Mouse (Mus musculus) MEL (cell line): ENCODE measurements around the gene Ttc3. TPM values are rescaled to one million over a fixed set of nuclear protein-coding genes. Genes with fewer than 3 reads are reported as not detected.
"Not testable (repeated sequence)": the region's sequence is repeated elsewhere in the genome, so short reads cannot be mapped to it uniquely, and the experiment has no call there.

ENCODE experiments used
- DNase-seq: peaks from one replicate; pipeline ENCODE4 v3.0.0; 2011; ENCODE audit warnings: low read depth, low spot score
- H3K27ac ChIP-seq: 2 replicates; pipeline ENCODE4 v1.5.1; 2012; ENCODE audit warnings: low read depth, mild to moderate bottlenecking, control low read depth, low read length, moderate library complexity; ENCODE audit not compliant: control insufficient read depth
- H3K27me3 ChIP-seq, 2 experiments: fragments of 150-350 bp in 1 of 2; sonication (generic) in 1 of 2; 2 replicates each; pipeline ENCODE4 v1.6.1; 2012; ENCODE audit warnings: low read length in 2 of 2, mild to moderate bottlenecking in 2 of 2, improper control_type of control experiment in 1 of 2, moderate library complexity in 1 of 2; ENCODE audit not compliant: insufficient read depth in 2 of 2, control insufficient read depth in 1 of 2
- H3K36me3 ChIP-seq, 2 experiments: 2 replicates each; pipeline ENCODE4 v1.6.1; 2012 to 2014; ENCODE audit warnings: low read length in 2 of 2, improper control_type of control experiment in 1 of 2, inconsistent platforms in 1 of 2, mild to moderate bottlenecking in 1 of 2; ENCODE audit not compliant: insufficient read depth in 2 of 2, control insufficient read depth in 1 of 2
- H3K4me1 ChIP-seq, 2 experiments: fragments of 150-350 bp in 1 of 2; sonication (generic) in 1 of 2; 2 replicates each; pipeline ENCODE4 v1.6.1; 2012; ENCODE audit warnings: low read length in 2 of 2, improper control_type of control experiment in 1 of 2, mild to moderate bottlenecking in 1 of 2; ENCODE audit not compliant: insufficient read depth in 2 of 2, control insufficient read depth in 1 of 2
- H3K4me3 ChIP-seq, 2 experiments: fragments of 150-350 bp in 1 of 2; sonication (generic) in 1 of 2; 2 replicates each; pipeline ENCODE4 v1.5.1; 2012; ENCODE audit warnings: low read depth in 2 of 2, low read length in 2 of 2, mild to moderate bottlenecking in 2 of 2, moderate library complexity in 2 of 2, control low read depth in 1 of 2, improper control_type of control experiment in 1 of 2; ENCODE audit not compliant: control insufficient read depth in 1 of 2, insufficient read depth in 1 of 2
- H3K79me2 ChIP-seq: 2 replicates; pipeline ENCODE4 v1.6.1; 2012; ENCODE audit warnings: mild to moderate bottlenecking, low read length, moderate library complexity; ENCODE audit not compliant: control insufficient read depth, poor library complexity, insufficient read depth
- H3K9ac ChIP-seq: 2 replicates; pipeline ENCODE4 v1.6.1; 2012; ENCODE audit warnings: low read depth, mild to moderate bottlenecking, control low read depth, low read length, moderate library complexity; ENCODE audit not compliant: control insufficient read depth, poor library complexity, severe bottlenecking
- H3K9me3 ChIP-seq: fragments of 150-350 bp; sonication (generic); replicated peaks from 2 replicates; pipeline ENCODE4 v1.6.1; 2012; ENCODE audit warnings: mild to moderate bottlenecking, low read length, improper control_type of control experiment, moderate library complexity; ENCODE audit not compliant: insufficient read depth
- CHD2 ChIP-seq: IDR thresholded peaks from 2 replicates; pipeline ENCODE4 v1.6.1; 2011; ENCODE audit warnings: low read length, improper control_type of control experiment
- E2F4 ChIP-seq: IDR thresholded peaks from 2 replicates; pipeline ENCODE4 v1.6.1; 2011; ENCODE audit warnings: low read depth, low read length, improper control_type of control experiment, borderline replicate concordance
- ELF1 ChIP-seq: IDR thresholded peaks from 2 replicates; pipeline ENCODE4 v1.6.1; 2014; ENCODE audit warnings: low read depth, mild to moderate bottlenecking, inconsistent platforms, low read length, improper control_type of control experiment, moderate library complexity
- EP300 ChIP-seq, 2 experiments: IDR thresholded peaks; 2 replicates each; pipeline ENCODE4 v1.6.1; 2011; ENCODE audit warnings: improper control_type of control experiment in 2 of 2, low read length in 2 of 2, low read depth in 1 of 2, mild to moderate bottlenecking in 1 of 2
- HCFC1 ChIP-seq: IDR thresholded peaks from 2 replicates; pipeline ENCODE4 v1.6.1; 2012; ENCODE audit warnings: low read depth, mild to moderate bottlenecking, inconsistent platforms, low read length, improper control_type of control experiment, moderate library complexity
- JUND ChIP-seq: IDR thresholded peaks from 2 replicates; pipeline ENCODE4 v1.6.1; 2011; ENCODE audit warnings: low read depth, mild to moderate bottlenecking, improper control_type of control experiment, low read length
- KAT2A ChIP-seq: conservative IDR thresholded peaks from 2 replicates; pipeline ENCODE4 v1.6.1; 2012; ENCODE audit warnings: low read depth, low read length, improper control_type of control experiment, inconsistent platforms
- MAFK ChIP-seq: IDR thresholded peaks from 2 replicates; pipeline ENCODE4 v1.6.1; 2011; ENCODE audit warnings: low read depth, mild to moderate bottlenecking, low read length, improper control_type of control experiment, borderline replicate concordance
- MAX ChIP-seq: IDR thresholded peaks from 2 replicates; pipeline ENCODE4 v1.6.1; 2011; ENCODE audit warnings: low read length, improper control_type of control experiment
- MAZ ChIP-seq: IDR thresholded peaks from 2 replicates; pipeline ENCODE4 v1.6.1; 2012; ENCODE audit warnings: low read depth, mild to moderate bottlenecking, inconsistent platforms, low read length, improper control_type of control experiment
- MEF2A ChIP-seq: IDR thresholded peaks from 2 replicates; pipeline ENCODE4 v1.6.1; 2014; ENCODE audit warnings: low read depth, mild to moderate bottlenecking, inconsistent platforms, low read length, improper control_type of control experiment; ENCODE audit not compliant: poor library complexity, insufficient replicate concordance, severe bottlenecking; ENCODE audit errors: extremely low read depth
- MYB ChIP-seq: IDR thresholded peaks from 2 replicates; pipeline ENCODE4 v1.6.1; 2011; ENCODE audit warnings: mild to moderate bottlenecking, low read depth, low read length, improper control_type of control experiment
- MYC ChIP-seq: IDR thresholded peaks from 2 replicates; pipeline ENCODE4 v1.6.1; 2011; ENCODE audit warnings: low read depth, mild to moderate bottlenecking, low read length, improper control_type of control experiment, moderate library complexity
- NELFE ChIP-seq: IDR thresholded peaks from 2 replicates; pipeline ENCODE4 v1.6.1; 2011; ENCODE audit warnings: low read depth, low read length, improper control_type of control experiment
- POLR2AphosphoS2 ChIP-seq: IDR thresholded peaks from 2 replicates; pipeline ENCODE4 v1.6.1; 2011; ENCODE audit warnings: low read length, improper control_type of control experiment
- POLR2AphosphoS5 ChIP-seq: IDR thresholded peaks from 2 replicates; pipeline ENCODE4 v1.6.1; 2012; ENCODE audit warnings: low read depth, borderline replicate concordance, mild to moderate bottlenecking, inconsistent platforms, low read length, moderate library complexity, mixed read lengths
- RCOR1 ChIP-seq: IDR thresholded peaks from 2 replicates; pipeline ENCODE4 v1.6.1; 2012; ENCODE audit warnings: low read depth, mild to moderate bottlenecking, inconsistent platforms, low read length, improper control_type of control experiment
- TAL1 ChIP-seq: IDR thresholded peaks from 2 replicates; pipeline ENCODE4 v1.6.1; 2012; ENCODE audit warnings: mild to moderate bottlenecking, inconsistent platforms, low read length, moderate library complexity, mixed read lengths
- UBTF ChIP-seq: IDR thresholded peaks from 2 replicates; pipeline ENCODE4 v1.6.1; 2012; ENCODE audit warnings: low read depth, mild to moderate bottlenecking, inconsistent platforms, low read length, improper control_type of control experiment, moderate library complexity, borderline replicate concordance; ENCODE audit not compliant: insufficient read depth
- ZC3H11A ChIP-seq: IDR thresholded peaks from 2 replicates; pipeline ENCODE4 v1.6.1; 2012; ENCODE audit warnings: low read depth, mild to moderate bottlenecking, inconsistent platforms, low read length, improper control_type of control experiment
- ZNF384 ChIP-seq: IDR thresholded peaks from 2 replicates; pipeline ENCODE4 v1.6.1; 2012; ENCODE audit warnings: low read depth, mild to moderate bottlenecking, inconsistent platforms, low read length, improper control_type of control experiment
- polyA plus RNA-seq, 2 experiments: library from polyadenylated mRNA; stranded (reverse) in 1 of 2; unstranded in 1 of 2; fragments of >175 nt in 1 of 2; fragments of >200 nt in 1 of 2; gene quantifications; 2 replicates each; pipeline versions ENCODE4 v1.2.1 to v1.2.4; 2012; ENCODE audit warnings: low replicate concordance in 2 of 2, low read depth in 1 of 2; ENCODE audit not compliant: insufficient read length in 2 of 2, insufficient read depth in 1 of 2, missing spikeins in 1 of 2
- total RNA-seq: library from RNA; depleted of rRNA; stranded (reverse); fragments of 300-350 nt; gene quantifications from 2 replicates; pipeline ENCODE4 v1.2.3, GENCODE M21; 2012

Gene Ttc3
- total and polyA plus RNA-seq, 3 experiments = 46.4 to 352 (median 47.5) TPM

DNA sequence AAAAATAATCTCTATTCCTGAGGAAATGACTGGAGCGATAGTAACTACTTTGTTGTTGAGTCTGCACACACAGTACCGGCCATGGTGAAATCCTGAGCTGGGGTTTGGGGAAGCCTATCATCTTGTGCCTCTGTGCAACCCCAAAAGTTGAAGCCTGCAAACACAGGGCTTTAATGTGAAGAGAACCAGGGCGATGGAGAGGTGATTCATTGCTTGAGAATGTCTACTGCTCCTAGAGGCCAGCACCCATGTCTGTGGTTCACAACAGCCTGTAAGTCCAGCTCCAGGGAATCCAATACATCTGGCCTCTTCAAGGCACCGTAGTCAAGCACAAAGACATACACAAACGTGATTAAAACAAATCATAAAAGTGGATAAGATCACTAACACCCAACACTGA lies 116.9 kb downstream of the Ttc3 start:
- no peak overlapping the region for H3K9ac ChIP-seq
- no peak for DNase-seq
- H3K79me2 ChIP-seq = no peaks in the 10 kb centered on the region
- no peaks in the 10 kb centered on the region; a peak in 1 of 4 replicates for H3K4me1 ChIP-seq
- H3K4me3 ChIP-seq = no peak overlapping the region
- H3K27me3 ChIP-seq = no peaks in the 10 kb centered on the region; a peak in 1 of 4 replicates
- H3K9me3 ChIP-seq = no peaks in the 10 kb centered on the region
- no peak overlapping the region for H3K27ac ChIP-seq
- H3K36me3 ChIP-seq = no peaks in the 10 kb centered on the region
- TF ChIP-seq MAX (no peak), MEF2A (no peak), POLR2AphosphoS5 (no peak), HCFC1 (no peak), MYB (no peak), EP300 (IDR thresholded peaks at IDR 0.05; ENCODE audit: low read depth in 1 of 2, low read length in 2 of 2) (no peak), POLR2AphosphoS2 (no peak)

- Histone ChIP-seq H3K79me2 (no peaks in the 10 kb centered on the region), H3K36me3 (no peaks in the 10 kb centered on the region)
These were observed 118.9 kb downstream of the Ttc3 start for GRCm38 (mm10) chr16:94489326-94489725.

GRCm38 (mm10) chr16:94497176-94497575 lies 126.8 kb downstream of the Ttc3 start:
- not testable (repeated sequence) for H3K9ac ChIP-seq, H3K4me3 ChIP-seq, H3K9me3 ChIP-seq, H3K27ac ChIP-seq, H3K4me1 ChIP-seq, H3K27me3 ChIP-seq, H3K79me2 ChIP-seq, H3K36me3 ChIP-seq, DNase-seq

More at GRCm38 (mm10) chr16:94489326-94489725, 118.9 kb downstream of the Ttc3 start:
- no peak overlapping the region for H3K27ac ChIP-seq
- no peaks in the 10 kb centered on the region; a peak in 1 of 4 replicates for H3K4me1 ChIP-seq
- no peaks in the 10 kb centered on the region for H3K9me3 ChIP-seq
- no peaks in the 10 kb centered on the region; a peak in 1 of 4 replicates for H3K27me3 ChIP-seq
- TF ChIP-seq ZC3H11A (no peak), RCOR1 (no peak), POLR2AphosphoS5 (no peak), UBTF (no peak), EP300 (IDR thresholded peaks at IDR 0.05; ENCODE audit: low read depth in 1 of 2, low read length in 2 of 2) (no peak), JUND (no peak), MYC (no peak), ZNF384 (no peak), CHD2 (no peak), MAFK (no peak), NELFE (no peak), POLR2AphosphoS2 (no peak), ELF1 (no peak), TAL1 (no peak), KAT2A (no peak), MAZ (no peak), E2F4 (no peak)
- DNase-seq = no peak
- no peak overlapping the region for H3K4me3 ChIP-seq
- H3K9ac ChIP-seq = no peak overlapping the region
